Mouse (Mus musculus) heart, adult 8-10 months (tissue): ENCODE results near the gene Rbpj. TPM values are rescaled to one million over a fixed set of nuclear protein-coding genes. Genes with fewer than 3 reads are reported as not detected.
"Not testable (repeated sequence)": the region's sequence is repeated elsewhere in the genome, so short reads cannot be mapped to it uniquely, and the experiment has no call there.

Experiments used
- DNase-seq: peaks from one replicate; pipeline ENCODE4 v3.0.0; 2022; ENCODE audit warnings: low spot score
- total RNA-seq, 4 experiments: library from RNA; stranded (reverse); gene quantifications; 2 replicates each; pipeline ENCODE4 v1.2.4; 2022

Rbpj gene
- total RNA-seq, 4 experiments from 2014 or later, result 23.6 to 26.3 (median 25.9) TPM

DNA sequence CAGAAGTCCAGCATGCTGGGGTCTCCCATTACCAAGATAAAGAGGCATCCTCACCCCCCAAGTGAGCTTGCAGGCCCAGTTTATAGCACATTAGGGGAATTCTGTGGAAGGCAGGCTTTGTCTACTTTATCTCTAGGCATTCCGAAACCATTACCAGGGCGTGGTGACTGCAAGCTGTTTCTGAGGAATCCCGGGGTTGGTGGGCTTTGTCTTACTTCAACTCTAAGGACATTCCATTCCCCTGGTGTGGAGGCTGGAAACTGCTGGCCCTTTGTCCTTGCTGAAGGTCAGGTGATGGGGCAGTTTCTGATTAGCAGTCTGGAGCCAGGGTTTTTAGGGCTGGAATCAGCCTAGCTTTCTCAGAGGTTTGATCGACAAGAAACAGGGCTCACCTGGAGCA, 205.6 kb downstream of the Rbpj start:
- DNase-seq, result no peak

DNA sequence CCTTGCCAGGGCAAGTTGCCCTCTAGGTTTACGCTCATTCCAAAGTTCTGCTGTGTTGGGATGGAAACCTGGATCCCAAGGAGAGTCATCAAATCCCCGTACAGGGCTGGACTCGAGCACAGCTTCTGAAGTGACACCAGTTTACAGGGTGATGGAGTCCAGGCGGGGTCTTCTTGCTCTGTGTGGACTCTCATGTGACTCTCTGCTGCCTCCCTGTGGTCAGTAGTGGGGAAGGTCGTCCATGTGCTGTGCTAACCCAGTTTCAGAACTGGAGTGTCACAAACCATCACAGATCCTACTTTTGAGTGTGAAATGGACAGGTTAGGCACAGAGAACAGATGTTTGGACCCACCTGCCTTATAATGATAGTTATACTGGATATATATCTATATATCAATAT, 206.4 kb downstream of the Rbpj start:
- DNase-seq, result peak; percentile 54

DNA sequence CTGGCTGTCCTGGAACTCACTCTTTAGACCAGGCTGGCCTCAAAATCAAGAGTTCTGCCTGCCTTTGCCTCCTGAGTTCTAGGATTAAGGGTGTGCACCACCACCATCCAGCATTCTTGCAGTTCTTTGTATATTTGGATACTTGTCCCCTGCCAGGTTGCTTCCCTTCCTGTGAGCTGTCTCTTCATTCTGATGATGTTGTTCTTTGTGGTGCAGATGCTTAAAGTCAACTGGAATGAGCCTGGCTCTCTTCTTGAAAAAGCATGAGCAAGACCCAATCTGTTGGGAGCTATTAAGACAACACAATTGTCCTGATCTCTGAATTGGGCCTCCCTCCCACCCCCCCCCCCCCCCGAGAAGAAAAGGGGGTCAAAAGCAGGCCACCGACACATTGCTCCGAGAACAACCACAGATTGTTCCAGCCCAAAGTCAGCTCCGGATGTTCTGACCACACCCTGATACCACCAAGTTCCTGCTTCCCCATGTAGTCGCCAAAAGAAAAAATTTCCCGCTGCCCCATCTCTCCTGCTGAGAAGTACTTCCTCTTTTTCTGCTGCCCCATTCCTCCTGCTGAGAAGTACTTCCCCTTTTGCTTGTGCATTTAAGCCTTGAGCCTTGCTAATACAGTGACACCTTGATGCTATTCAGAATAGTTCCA, 207.7 kb downstream of the Rbpj start:
- not testable (repeated sequence) for DNase-seq

DNA sequence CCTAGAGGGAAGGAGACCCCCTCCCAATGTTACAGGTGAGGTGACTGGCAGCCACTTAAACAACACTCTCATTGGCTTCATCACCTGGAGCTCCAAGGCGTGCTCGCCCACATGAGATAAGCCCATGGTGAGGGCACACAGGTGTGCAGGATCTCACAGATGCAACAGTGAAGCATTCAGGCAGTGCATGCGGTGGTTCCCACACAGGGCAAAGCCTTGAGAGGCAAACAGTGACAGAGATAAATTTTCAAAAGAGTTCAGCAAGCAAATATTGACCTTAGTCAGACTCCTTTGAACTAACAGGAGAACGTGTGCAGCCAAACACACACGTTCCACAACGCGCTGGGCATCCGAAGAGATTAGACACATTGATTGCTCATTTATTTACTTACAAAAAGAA, 210.7 kb downstream of the Rbpj start:
- DNase-seq, result no peak

DNA sequence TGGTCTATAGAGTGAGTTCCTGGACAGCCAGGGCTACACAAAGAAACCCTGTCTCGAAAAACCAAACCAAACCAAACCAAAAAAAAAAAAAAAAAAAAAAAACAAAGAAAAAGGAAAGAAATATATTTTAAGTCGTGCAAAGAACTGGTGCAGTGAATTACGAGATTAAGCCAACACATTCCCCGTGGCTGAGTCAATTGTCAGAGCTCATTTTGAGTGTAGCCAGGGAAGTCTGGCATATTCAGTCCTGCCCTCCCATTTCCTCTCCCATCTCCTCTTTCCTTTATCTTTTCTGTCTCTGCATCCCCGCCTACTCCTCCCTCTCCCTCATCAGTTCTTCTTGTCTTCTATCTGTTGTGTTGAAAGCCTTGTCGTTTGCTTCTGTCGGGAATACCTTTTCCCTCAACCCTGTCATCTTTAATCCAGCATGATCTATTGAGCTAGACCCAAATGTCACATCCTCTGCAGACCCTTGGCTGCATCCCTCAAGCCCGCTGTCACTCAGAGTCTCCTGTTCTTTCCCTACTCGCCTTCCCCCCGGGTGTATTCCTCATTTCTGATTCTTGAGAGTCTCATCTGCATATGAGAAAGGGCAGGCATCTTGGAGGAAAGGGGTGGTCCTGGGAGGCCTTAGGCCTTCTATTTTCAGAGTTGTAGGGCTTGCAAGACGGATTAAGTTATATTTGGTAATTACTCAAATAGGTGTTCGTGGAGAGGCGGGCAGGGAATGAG, 212.2 kb downstream of the Rbpj start:
- no peak for DNase-seq

DNA sequence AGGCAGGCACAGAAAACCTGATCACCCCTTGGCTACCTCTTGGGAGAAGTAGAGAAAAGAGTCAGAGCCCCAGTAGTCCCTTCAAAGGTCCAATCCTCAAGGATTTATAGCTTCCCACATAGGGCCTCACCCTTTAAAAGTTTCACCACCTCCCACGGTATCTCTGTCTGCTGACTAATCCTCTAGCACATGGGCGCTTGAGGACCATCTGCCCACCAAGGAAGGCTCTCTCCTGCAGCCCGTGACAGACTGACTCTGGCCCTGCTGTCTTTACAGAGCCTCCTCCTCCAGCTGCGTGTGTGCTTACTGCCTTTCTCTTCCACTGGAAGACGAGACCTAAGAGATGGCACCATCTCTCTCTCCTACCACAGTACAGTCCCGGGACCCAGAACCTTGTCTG, 213.7 kb downstream of the Rbpj start:
- DNase-seq, result no peak

DNA sequence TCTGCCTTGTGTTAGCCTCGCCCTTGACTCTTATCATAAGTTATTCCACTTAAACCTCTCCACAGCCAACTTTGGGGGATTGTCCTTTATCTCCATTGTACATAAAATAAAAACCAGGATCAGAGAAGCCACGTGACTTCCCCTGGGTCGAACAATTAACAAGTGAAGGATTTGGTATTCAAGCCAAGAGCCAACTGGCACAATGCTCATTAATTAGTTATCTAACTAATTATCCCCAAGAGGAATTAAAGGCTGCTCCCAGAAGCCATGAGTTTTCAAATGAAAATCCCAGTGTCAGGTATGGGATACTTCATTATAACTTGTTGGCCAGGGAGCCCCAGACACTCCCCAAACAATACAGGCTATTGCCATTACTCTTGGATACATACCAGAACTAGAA, 218.0 kb downstream of the Rbpj start:
- DNase-seq, result no peak

DNA sequence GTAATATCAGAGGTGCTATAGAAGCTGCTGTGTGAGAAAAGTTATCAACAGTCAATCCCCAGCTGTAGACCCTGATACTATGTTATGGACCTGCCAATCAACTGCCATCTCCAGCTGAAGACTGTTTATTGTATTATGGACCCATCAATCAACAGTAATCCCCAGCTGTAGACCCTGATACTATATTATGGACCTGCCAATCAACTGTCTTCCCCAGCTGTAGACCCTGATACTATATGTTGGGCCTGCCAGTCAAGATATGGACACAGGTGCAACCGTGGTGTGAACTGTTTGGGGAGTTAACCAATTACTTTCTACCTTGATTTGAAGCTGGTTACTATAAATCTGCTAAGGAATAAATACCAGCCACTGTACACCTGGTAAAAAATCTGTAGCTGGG, 218.5 kb downstream of the Rbpj start:
- no peak for DNase-seq

DNA sequence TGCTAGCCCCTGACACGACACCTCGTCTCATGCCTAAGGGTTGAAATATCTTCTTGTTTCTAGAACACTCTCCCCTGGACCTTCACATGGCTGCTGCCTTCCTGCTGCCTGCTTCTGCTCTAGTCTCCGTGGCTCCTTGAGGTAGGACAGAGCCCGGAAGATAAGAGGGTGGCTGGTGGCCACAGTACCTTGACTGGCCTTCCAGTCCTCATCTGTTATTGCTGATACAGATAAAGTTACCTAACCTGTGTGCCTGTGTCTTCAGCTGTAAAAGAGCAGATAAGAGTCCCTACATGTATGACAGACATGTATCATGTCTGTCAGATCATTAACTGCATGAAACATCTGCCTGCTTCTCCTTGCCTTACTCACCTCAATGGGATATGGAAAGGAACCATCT, 219.7 kb downstream of the Rbpj start:
- no peak for DNase-seq

DNA sequence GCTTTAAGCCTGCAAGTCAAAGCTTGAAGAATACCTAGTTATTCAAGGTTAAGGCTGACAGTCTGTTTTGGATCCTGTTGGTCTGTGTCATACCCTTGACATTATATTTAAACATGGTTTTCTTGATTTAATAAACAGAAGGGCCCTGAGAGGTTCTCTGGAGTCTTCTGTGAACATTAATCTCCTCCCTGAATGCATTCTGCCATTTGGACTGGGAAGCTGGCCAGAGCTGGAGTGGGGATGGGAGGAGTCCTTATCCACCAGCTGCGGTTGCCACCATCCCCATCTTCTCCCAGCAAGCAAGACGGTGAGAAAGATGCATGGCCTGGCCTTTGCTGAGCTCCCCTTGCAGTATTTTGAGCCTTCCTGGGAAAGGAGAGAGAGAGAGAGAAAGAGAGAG, 220.4 kb downstream of the Rbpj start:
- no peak for DNase-seq

DNA sequence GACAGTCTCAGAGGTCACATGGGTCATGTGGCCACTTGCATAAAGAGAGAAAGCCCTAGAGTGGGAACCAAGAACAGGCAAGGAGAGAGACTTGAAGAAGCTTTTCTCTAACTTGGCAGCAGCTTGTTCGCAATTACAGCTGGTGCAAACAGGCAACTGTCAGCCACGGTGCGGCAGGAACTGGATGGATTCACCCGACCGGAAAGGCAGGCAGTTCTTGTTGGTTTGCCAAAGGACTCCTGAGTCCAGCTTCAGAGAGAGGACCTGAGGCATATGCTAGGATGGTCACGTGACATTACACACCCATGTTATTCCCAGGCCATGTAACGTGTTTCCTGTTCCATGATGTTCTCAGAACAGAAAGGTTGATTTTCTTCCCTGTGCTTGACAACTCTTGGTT, 222.4 kb downstream of the Rbpj start:
- no peak for DNase-seq

DNA sequence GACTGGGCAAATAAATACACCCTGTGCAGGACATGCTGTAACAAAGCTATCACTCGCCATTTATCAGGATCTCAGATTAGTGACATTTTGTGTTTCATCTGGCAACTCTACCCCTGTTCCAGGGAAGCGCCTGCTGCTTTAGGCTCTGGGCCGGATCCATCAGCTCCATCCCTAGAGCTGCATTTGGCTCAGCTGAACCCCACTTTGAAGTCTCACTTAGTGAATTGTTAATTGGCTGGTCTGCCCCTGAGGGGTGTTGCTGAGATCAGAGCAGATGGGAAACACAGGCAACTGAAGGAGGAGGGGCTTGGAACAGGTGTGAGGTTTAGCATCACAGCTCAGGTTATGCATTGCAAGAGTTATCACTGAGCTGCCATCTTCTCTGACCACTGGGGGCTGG, 225.6 kb downstream of the Rbpj start:
- no peak for DNase-seq

DNA sequence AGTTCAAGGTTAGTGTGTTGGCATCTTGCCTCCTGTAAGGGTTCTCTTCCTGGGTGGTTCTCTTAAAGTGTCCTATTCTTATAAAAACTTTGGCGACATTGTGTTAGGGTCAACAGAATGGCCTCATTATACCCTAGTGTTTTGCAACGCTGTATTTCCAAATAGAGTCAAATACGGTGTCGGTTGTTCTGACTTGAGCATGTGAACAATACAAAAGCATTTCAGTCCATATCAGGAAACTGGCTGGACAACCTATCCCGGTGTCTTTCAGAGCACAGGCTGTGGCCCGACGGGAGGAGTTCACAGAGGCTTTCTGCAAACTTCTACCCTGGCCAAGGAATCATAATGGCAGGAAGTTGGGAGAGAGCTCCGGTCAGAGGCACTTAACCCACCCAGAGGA, 226.1 kb downstream of the Rbpj start:
- no peak for DNase-seq

DNA sequence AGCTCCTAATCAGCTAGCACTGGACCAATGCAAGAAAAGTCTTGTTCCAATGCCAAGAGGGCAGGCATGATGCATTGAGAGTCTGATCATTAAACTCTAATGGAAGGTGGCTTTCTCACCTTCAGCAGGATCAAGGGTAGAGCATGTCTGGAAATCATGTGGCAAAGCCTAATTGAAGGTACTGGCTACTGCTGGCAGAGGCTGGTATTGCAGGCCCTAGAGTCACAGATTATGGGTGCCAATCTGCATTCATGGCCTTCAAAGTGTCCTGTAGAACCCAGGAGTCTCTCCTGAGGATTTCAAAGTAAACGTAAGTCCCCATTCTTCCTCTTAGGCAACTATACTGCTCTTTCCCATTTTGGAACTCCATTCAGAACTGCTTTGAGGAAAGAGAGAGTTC, 226.7 kb downstream of the Rbpj start:
- no peak for DNase-seq

DNA sequence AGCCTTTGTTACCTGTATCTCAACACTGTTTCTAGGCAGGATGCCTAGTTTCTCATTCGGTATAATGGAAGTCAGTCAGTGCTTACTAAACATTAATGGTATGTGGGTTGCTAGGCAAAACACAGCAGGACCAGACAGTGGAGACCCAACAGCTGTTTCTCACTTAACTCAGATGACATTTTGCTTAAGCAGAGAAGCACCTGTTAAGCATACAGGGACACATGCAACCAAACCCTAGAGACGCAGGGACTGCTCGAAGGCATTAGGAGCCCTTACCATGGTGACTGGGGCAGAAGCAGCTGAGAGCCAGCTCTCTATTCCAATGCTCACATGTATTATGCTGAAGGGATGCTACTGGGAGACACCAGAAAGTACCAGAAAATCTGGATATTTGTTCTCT, 230.7 kb downstream of the Rbpj start:
- DNase-seq, result no peak

DNA sequence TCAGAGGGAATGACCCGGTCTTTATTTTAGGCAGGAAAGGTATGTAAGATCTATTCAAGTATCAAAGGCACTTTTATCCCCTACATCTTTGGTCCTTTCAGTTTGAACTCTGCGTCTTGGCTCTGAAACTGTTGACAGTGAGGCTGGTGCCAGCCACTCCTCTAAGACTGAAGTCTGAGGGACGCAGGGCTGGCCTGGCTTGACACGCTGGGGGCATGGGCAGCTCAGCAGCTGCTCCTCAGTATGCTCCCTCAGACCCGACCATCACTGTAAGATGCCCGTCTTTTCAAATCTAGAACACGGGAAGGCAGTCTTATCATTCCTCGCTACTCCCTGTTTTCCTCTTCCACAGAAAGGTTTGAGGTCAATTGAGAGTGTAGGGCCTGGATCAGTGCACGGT, 231.8 kb downstream of the Rbpj start:
- DNase-seq, result no peak

DNA sequence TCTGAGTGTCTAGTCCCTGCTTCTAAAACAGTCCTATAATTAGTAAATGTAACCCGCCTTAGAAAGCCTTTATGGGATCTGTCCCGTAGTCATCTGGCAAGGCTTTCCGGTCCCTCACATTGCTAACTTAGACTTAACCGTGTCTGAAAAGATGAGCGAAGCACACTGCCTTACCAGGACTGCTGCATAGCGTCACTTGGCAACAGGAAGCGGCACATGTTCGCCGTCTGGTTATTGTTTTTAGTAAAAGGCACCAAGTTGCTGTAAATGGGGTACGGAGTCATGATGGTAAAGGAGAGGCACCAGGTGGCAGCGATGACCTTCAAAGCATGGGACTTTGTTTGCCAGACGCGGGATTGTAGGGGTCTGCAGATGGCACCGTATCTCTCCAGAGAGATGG, 236.7 kb downstream of the Rbpj start:
- DNase-seq, result no peak

Other genes starting within 250 kb of the Rbpj start
- gene Smim20, start 199.1 kb upstream of the Rbpj start, total RNA-seq, result 100 to 1,000 TPM; 101 to 111 (median 105) TPM
- not detected for gene Cckar, start 241.6 kb downstream of the Rbpj start, total RNA-seq